Mouse (Mus musculus) heart, postnatal 0 days (tissue): ENCODE results near the gene Pou3f3.

ENCODE experiments used
- CTCF ChIP-seq: IDR thresholded peaks from 2 replicates; pipeline ENCODE4 v1.5.1; 2016; ENCODE audit warnings: antibody characterized with exemption, control low read depth, low read depth
- EP300 ChIP-seq: IDR thresholded peaks from 2 replicates; pipeline ENCODE4 v1.6.1; 2016; ENCODE audit warnings: antibody characterized with exemption, low read depth

- TF ChIP-seq CTCF, result no peak
- TF ChIP-seq EP300, result no peak
Measured at GRCm38 (mm10) chr1:42680673-42681072, 14.9 kb upstream of the Pou3f3 start.
